Mouse (Mus musculus) liver, embryonic 16.5 days (tissue): ENCODE data around the gene Ano6. TPM values are rescaled to one million over a fixed set of nuclear protein-coding genes. Genes with fewer than 3 reads are reported as not detected.

Source experiments
- ATAC-seq: fragments of 200-750 bp; cut with Nextera tagmentation; 2 replicates; pipeline ENCODE4 v1.8.0; 2017; ENCODE audit warnings: low read depth, mild to moderate bottlenecking, moderate number of reproducible peaks, moderate library complexity
- H3K27ac ChIP-seq: fragments of 300-500 bp; sonication (generic); 2 replicates; pipeline ENCODE4 v1.5.1; 2014; ENCODE audit warnings: mild to moderate bottlenecking, low read length
- H3K27me3 ChIP-seq: fragments of 300-500 bp; sonication (generic); 2 replicates; pipeline ENCODE4 v1.6.1; 2014; ENCODE audit warnings: low read depth, low read length, mixed read lengths; ENCODE audit not compliant: control insufficient read depth, insufficient read depth
- H3K36me3 ChIP-seq: fragments of 300-500 bp; sonication (generic); 2 replicates; pipeline ENCODE4 v1.6.1; 2014; ENCODE audit warnings: mild to moderate bottlenecking; ENCODE audit not compliant: control insufficient read depth, insufficient read depth
- H3K4me1 ChIP-seq: fragments of 300-500 bp; sonication (generic); 2 replicates; pipeline ENCODE4 v1.6.1; 2014; ENCODE audit warnings: low read depth, low read length, mixed read lengths; ENCODE audit not compliant: control insufficient read depth
- H3K4me2 ChIP-seq: fragments of 300-500 bp; sonication (generic); 2 replicates; pipeline ENCODE4 v1.6.1; 2014; ENCODE audit warnings: low read depth, low read length, mixed read lengths
- H3K4me3 ChIP-seq: fragments of 300-500 bp; sonication (generic); 2 replicates; pipeline ENCODE4 v1.5.1; 2014; ENCODE audit warnings: low read depth, mild to moderate bottlenecking, low read length
- H3K9ac ChIP-seq: fragments of 300-500 bp; sonication (generic); 2 replicates; pipeline ENCODE4 v1.6.1; 2014; ENCODE audit warnings: low read depth, low read length
- H3K9me3 ChIP-seq: fragments of 300-500 bp; sonication (generic); replicated peaks from 2 replicates; pipeline ENCODE4 v1.6.1; 2016; ENCODE audit warnings: low read length; ENCODE audit not compliant: control insufficient read depth
- WGBS: fragments of 180-500 bp; shearing (Covaris S2); extraction: QIAGEN DNeasy Blood & Tissue Kit; methylation state at CpG from one replicate; pipeline ENCODE4 v1.1.7; 2014; ENCODE audit not compliant: insufficient replicate concordance; 5-methylcytosine and 5-hydroxymethylcytosine counted together
- polyA plus RNA-seq: library from polyadenylated mRNA; unstranded; fragments of >200 nt; fragmentation: Nextera tagmentation; extraction: Ambion mirVana; gene quantifications from 2 replicates; pipeline ENCODE4 v1.2.1, GENCODE M21; 2015

Gene Ano6
- polyA plus RNA-seq, 1 experiment from 2014 or later: 10.5 TPM

DNA sequence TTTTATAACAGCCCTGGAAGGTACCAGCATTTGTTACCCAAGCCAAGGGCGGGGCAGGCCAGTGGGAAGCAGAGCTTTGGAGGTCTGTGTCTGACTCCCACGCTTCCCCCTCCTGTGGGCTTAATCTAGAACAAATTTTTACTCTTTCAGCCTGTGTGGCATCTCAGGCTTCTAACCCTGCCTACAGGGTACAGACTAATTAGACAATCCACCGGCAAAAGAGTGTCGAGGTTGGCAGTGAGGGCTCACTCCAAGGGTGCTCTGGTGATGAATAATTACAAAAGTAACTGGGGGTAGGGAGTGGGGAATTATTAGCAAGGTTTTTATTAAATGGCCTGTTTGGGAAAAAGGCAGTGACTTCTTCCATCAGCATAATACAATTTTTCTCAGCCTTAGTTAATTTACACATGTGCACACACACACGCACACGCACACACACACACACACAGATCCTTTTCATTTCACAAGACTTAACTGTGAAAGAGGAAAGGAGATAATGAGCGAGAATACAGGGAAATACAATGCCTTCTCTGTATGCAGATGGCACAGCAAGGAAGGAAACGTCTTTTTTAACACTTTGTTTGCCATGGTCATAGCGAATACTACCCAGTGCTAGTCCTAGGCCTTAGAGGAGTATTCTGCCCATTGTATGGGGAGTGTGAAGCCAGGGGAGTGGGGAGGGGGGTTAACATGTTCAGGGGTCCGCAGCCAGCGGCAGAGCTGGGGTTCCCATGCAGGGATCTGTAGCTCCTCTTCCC is 155.5 kb downstream of the Ano6 start:
- Histone ChIP-seq H3K4me1 (no peaks in the 10 kb centered on the region; the same call in 1 of the 2 replicates), H3K9me3 (no peaks in the 10 kb centered on the region), H3K4me3 (no peak overlapping the region), H3K4me2 (no peak overlapping the region), H3K27me3 (no peaks in the 10 kb centered on the region), H3K9ac (no peak overlapping the region), H3K36me3 (no peaks in the 10 kb centered on the region; the same call in 1 of the 2 replicates), H3K27ac (no peak overlapping the region)
- no peak for ATAC-seq
- WGBS: 68% methylated on average over 11 of the region's 11 CpGs

DNA sequence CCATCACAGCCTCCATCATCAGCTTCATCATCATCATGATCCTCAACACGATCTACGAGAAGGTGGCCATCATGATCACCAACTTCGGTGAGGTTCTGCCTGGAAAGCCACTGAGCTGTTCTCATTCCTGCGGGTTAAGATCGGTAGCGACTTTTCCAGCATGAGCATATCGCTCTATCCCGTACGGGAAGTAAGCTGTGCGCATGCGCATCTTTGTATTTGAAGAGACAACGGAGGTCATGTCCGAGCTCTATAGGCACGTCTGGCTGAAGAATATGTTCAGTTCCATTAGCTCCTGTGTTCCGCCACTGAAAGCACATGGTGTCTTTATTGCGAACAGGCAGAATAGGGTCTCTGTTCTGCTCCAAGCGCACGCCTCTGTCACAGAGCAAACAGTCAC is 157.8 kb downstream of the Ano6 start:
- no peak for ATAC-seq
- no peaks in the 10 kb centered on the region; the same call in 1 of the 2 replicates for H3K4me1 ChIP-seq
- no peaks in the 10 kb centered on the region for H3K9me3 ChIP-seq
- whole genome bisulfite sequencing: 86% methylated on average over 18 of the region's 18 CpGs
- no peak overlapping the region for H3K9ac ChIP-seq
- no peak overlapping the region for H3K4me3 ChIP-seq
- H3K27ac ChIP-seq: no peak overlapping the region
- no peaks in the 10 kb centered on the region; the same call in 1 of the 2 replicates for H3K36me3 ChIP-seq
- no peak overlapping the region for H3K4me2 ChIP-seq
- H3K27me3 ChIP-seq: no peaks in the 10 kb centered on the region

DNA sequence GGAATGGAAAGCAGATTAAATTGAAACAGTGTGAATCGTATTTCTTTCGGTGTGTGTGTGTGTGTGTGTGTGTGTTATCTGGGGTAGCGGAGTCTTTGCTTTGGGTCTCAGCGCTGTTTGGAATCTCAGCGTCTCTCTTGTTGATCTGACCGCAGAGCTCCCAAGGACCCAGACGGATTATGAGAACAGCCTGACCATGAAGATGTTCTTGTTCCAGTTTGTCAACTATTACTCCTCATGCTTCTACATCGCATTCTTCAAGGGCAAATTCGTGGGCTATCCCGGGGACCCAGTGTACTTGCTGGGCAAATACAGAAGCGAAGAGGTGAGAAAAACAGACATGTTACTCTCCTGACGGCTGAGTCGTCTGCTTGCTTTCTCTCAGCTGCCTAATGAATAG is 158.7 kb downstream of the Ano6 start:
- no peaks in the 10 kb centered on the region; the same call in 1 of the 2 replicates for H3K36me3 ChIP-seq
- no peak overlapping the region for H3K9ac ChIP-seq
- no peaks in the 10 kb centered on the region for H3K9me3 ChIP-seq
- WGBS: 82% methylated on average over 13 of the region's 13 CpGs
- H3K27me3 ChIP-seq: no peaks in the 10 kb centered on the region
- H3K4me3 ChIP-seq: no peak overlapping the region
- ATAC-seq: no peak
- no peaks in the 10 kb centered on the region; the same call in 1 of the 2 replicates for H3K4me1 ChIP-seq
- H3K27ac ChIP-seq: no peak overlapping the region
- H3K4me2 ChIP-seq: no peak overlapping the region

DNA sequence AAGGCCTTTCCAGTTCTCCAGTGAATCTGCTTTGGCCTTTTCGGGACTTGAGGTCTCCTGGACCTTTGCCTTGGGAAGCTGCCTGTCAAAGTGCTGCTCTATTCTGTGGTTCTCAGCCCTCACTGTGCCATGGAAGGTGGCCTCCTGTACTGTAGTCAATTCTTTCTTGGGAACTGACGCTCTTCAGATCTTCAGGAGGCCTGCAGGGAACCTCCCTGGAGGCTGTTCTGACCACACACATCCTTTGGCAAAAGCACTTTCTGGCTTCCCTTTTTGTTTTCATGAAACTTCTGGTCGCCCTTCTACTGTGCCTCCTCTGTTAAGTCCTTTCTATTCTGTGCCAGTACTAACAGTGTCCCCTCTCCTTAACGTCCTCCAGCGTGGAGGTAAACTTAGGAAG is 160.9 kb downstream of the Ano6 start:
- Histone ChIP-seq H3K9ac (no peak overlapping the region), H3K4me2 (no peak overlapping the region), H3K9me3 (no peaks in the 10 kb centered on the region), H3K27ac (no peak overlapping the region), H3K27me3 (no peaks in the 10 kb centered on the region), H3K4me3 (no peak overlapping the region), H3K4me1 (no peaks in the 10 kb centered on the region; the same call in 1 of the 2 replicates), H3K36me3 (no peaks in the 10 kb centered on the region; the same call in 1 of the 2 replicates)
- no peak for ATAC-seq
- WGBS: 53% methylated on average over 5 of the region's 5 CpGs

DNA sequence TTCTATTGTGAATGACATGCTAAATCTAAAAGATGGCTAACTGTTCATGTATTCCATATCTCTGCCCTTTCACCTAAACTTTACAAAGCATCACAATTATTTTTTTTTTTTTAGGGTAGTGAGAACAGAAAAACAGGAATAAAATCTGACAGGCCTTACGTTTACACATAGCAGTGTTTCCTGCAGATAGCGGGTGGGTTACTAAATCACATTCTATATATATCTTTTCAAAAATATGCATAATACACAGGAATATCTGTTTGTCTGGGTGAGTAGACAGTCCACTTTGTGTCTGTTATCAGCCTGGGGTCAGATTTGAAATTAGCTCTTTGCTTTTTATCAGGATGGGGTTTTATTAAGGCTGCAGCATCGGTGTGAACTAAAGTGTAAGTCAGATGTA is 166.0 kb downstream of the Ano6 start:
- Histone ChIP-seq H3K27ac (no peak overlapping the region), H3K4me1 (no peaks in the 10 kb centered on the region), H3K27me3 (no peaks in the 10 kb centered on the region), H3K36me3 (no peaks in the 10 kb centered on the region), H3K4me3 (no peak overlapping the region), H3K9me3 (no peaks in the 10 kb centered on the region), H3K4me2 (no peak overlapping the region), H3K9ac (no peak overlapping the region)
- WGBS: 28% methylated on average over 3 of the region's 3 CpGs
- no peak for ATAC-seq

DNA sequence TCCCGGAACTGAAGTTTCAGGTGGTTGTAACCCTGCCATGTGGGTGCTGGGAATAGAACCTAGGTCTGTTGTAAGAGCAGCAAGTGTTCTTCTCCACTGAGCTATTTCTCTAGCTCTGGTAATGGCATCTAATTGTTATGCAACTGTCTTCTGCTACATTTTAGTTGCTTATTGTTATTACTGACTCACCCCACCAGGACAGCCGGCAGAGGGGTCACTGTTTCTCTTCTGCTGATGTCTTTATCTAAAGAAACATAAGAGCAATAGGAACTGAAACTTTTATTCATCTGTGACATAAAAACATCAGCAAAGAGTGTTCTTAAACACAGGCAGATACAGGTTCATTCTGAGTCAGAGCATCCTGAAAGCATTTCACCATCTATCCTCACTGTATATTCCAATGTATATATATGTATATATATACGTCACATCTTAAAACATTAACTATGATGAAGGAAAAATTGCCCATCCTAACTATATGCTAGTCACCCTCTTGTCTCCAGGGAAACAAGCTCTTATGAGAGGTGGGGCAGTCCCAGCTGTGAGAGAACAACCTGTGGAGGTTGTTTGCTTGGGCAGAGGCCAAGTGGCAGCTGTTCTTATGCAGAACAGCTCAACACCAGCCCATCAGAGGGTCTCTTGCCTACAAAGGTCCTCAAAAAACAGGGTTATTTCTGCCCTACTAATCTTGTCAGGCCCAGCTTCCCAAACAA is 171.9 kb downstream of the Ano6 start:
- Histone ChIP-seq H3K4me3 (no peak overlapping the region), H3K9me3 (no peaks in the 10 kb centered on the region), H3K4me1 (no peaks in the 10 kb centered on the region), H3K27me3 (no peaks in the 10 kb centered on the region), H3K4me2 (no peak overlapping the region), H3K9ac (no peak overlapping the region), H3K36me3 (no peaks in the 10 kb centered on the region), H3K27ac (no peak overlapping the region)
- ATAC-seq: no peak
- WGBS: 73% methylated on average over 3 of the region's 3 CpGs

DNA sequence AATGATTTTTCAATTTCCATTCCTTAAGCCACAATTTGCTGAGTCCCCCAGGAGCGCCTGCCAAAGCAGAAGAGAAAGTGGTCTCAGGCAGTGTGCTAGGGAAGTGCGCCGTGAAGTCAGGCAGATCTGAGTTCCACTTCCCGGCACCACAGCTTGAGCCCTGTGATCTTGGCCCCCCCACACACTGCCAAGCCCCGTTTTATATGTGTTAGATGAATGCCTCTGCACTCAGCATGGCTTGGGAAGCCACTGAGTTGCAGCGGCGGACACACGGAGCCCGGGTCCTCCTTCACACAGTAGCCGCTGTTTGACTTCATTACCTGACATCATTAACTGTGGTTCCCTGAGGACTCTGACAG is 172.5 kb downstream of the Ano6 start:
- Histone ChIP-seq H3K4me1 (no peaks in the 10 kb centered on the region), H3K9ac (no peak overlapping the region), H3K4me3 (no peak overlapping the region), H3K36me3 (no peaks in the 10 kb centered on the region), H3K4me2 (no peak overlapping the region), H3K27ac (no peak overlapping the region), H3K9me3 (no peaks in the 10 kb centered on the region), H3K27me3 (no peaks in the 10 kb centered on the region)
- WGBS: 77% methylated on average over 10 of the region's 10 CpGs
- ATAC-seq: no peak

DNA sequence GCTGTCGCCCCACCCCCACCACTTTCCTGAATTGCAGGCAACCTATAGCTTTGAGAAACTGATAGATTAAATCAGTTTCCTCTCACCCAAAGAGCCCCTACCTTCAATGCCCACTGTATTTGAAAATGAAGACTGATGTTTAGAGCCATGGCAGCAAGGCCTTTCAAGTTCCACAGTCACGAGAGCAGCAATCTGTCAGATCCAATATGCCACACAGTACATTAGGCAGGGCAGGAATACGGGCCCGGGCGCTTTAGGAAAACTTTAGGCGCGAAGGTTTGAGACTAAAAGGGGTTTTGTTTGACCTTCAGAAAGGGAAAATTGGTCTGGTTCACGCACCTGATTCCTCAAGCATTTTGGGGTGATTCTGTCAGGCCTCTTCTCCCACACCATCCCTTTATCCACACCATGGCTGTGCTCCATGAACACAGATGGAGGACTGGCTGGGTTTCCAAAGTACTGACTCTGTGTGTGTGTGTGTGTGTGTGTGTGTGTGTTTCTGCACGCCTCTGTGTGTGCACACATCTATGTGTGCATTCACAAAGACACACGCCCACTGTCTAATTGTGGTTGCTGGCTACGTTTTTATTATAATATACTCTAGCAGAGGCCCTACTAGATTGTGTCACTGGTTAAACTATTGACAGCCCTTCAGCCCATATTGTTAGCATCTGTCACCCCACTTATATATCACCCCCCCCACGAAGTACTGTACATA is 173.0 kb downstream of the Ano6 start:
- H3K4me3 ChIP-seq: no peak overlapping the region
- ATAC-seq: no peak
- H3K4me2 ChIP-seq: no peak overlapping the region
- H3K27me3 ChIP-seq: no peaks in the 10 kb centered on the region
- H3K9ac ChIP-seq: no peak overlapping the region
- H3K4me1 ChIP-seq: no peaks in the 10 kb centered on the region
- H3K9me3 ChIP-seq: no peaks in the 10 kb centered on the region
- H3K27ac ChIP-seq: no peak overlapping the region
- no peaks in the 10 kb centered on the region for H3K36me3 ChIP-seq
- WGBS: 72% methylated on average over 12 of the region's 12 CpGs

DNA sequence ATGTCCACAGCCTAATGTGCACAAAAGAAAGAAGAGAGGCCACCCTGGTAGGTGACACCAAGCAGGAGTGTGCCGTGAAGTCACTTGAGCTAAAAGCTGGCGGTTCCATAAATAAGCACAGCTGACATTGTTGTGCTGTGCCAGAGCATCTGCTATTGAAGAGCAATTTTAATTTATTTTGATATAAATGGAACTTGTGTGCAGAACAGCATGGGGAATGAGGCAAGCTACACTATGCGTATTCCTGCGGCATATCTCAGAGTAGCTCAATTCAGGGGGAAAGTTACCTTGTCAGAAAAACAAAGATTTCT is 173.6 kb downstream of the Ano6 start:
- ATAC-seq: no peak

More for the DNA sequence above, 173.6 kb downstream of the Ano6 start:
- no peaks in the 10 kb centered on the region for H3K9me3 ChIP-seq
- H3K27ac ChIP-seq: no peak overlapping the region
- no peak overlapping the region for H3K4me2 ChIP-seq
- H3K27me3 ChIP-seq: no peaks in the 10 kb centered on the region
- no peak overlapping the region for H3K9ac ChIP-seq
- no peak overlapping the region for H3K4me3 ChIP-seq
- no peaks in the 10 kb centered on the region for H3K4me1 ChIP-seq
- 78% methylated on average over 4 of the region's 4 CpGs for WGBS
- H3K36me3 ChIP-seq: no peaks in the 10 kb centered on the region
